Mouse (Mus musculus) liver, adult 2 months (tissue): ENCODE results near the gene Fstl5. TPM values are rescaled to one million over a fixed set of nuclear protein-coding genes. Genes with fewer than 3 reads are reported as not detected.

ENCODE experiments used
- DNase-seq: peaks from one replicate; pipeline ENCODE4 v3.0.0-alpha.2; 2011; ENCODE audit warnings: low read depth, low spot score; ENCODE audit errors: extremely low read depth
- H3K27ac ChIP-seq: fragments of 200-500 bp; replicated peaks from 2 replicates; pipeline ENCODE4 v1.5.1; 2012; ENCODE audit warnings: low read depth, mild to moderate bottlenecking, control low read depth, inconsistent platforms, low read length; ENCODE audit not compliant: insufficient read depth
- H3K27me3 ChIP-seq: fragments of 200-500 bp; 2 replicates; pipeline ENCODE4 v1.6.1; 2012; ENCODE audit warnings: mild to moderate bottlenecking, moderate library complexity, low read length, inconsistent platforms; ENCODE audit not compliant: control insufficient read depth, insufficient read depth
- H3K36me3 ChIP-seq: fragments of 200-500 bp; 2 replicates; pipeline ENCODE4 v1.6.1; 2012; ENCODE audit warnings: low read length, inconsistent platforms; ENCODE audit not compliant: control insufficient read depth, insufficient read depth
- H3K4me1 ChIP-seq: fragments of 200-500 bp; 2 replicates; pipeline ENCODE4 v1.6.1; 2011; ENCODE audit warnings: low read length; ENCODE audit not compliant: control insufficient read depth, insufficient read depth
- H3K4me3 ChIP-seq: fragments of 200-500 bp; 2 replicates; pipeline ENCODE4 v1.5.1; 2011; ENCODE audit warnings: low read depth, mild to moderate bottlenecking, control low read depth, low read length, moderate library complexity; ENCODE audit not compliant: insufficient read depth
- H3K79me2 ChIP-seq: fragments of 200-500 bp; 2 replicates; pipeline ENCODE4 v1.6.1; 2012; ENCODE audit warnings: inconsistent platforms, mild to moderate bottlenecking, low read length, moderate library complexity; ENCODE audit not compliant: control insufficient read depth, insufficient read depth
- H3K9ac ChIP-seq: fragments of 200-500 bp; 2 replicates; pipeline ENCODE4 v1.6.1; 2012; ENCODE audit warnings: low read depth, mild to moderate bottlenecking, control low read depth, inconsistent platforms, low read length
- CTCF ChIP-seq: fragments of 200-500 bp; IDR thresholded peaks from 2 replicates; pipeline ENCODE4 v1.5.1; 2011; ENCODE audit warnings: low read depth, low read length, control low read depth
- POLR2A ChIP-seq: fragments of 200-500 bp; IDR thresholded peaks from 2 replicates; pipeline ENCODE4 v1.6.1; 2011; ENCODE audit warnings: low read length, control low read depth; ENCODE audit not compliant: insufficient read depth; ENCODE audit errors: extremely low read depth
- WGBS: fragments of 180-500 bp; shearing (Covaris S2); methylation state at CpG from one replicate; pipeline ENCODE4 v1.1.7; 2018; 5-methylcytosine and 5-hydroxymethylcytosine counted together
- polyA plus RNA-seq: library from polyadenylated mRNA; depleted of rRNA; stranded (reverse); fragments of >200 nt; gene quantifications from 2 replicates; pipeline ENCODE4 v1.2.3, GENCODE M21; 2012
- total RNA-seq: library from RNA; depleted of rRNA; stranded (reverse); fragments of >200 nt; gene quantifications from 2 replicates; pipeline ENCODE4 v1.2.3, GENCODE M21; 2014

The Fstl5 gene
- total and polyA plus RNA-seq, 2 experiments = not detected

- Histone ChIP-seq H3K27me3 (no peaks in the 10 kb centered on the region), H3K4me3 (no peak overlapping the region), H3K9ac (no peak overlapping the region), H3K79me2 (no peaks in the 10 kb centered on the region), H3K27ac (no peak overlapping the region), H3K4me1 (no peaks in the 10 kb centered on the region), H3K36me3 (no peaks in the 10 kb centered on the region)
- TF ChIP-seq CTCF = no peak
- no peak for TF ChIP-seq POLR2A
- no peak for DNase-seq
- 85% methylated on average over 2 of the region's 2 CpGs for WGBS
Measured at GRCm38 (mm10) chr3:76301026-76301773, 227.1 kb downstream of the Fstl5 start.

- DNase-seq = no peak
- Histone ChIP-seq H3K27me3 (no peaks in the 10 kb centered on the region), H3K36me3 (no peaks in the 10 kb centered on the region), H3K9ac (no peak overlapping the region), H3K79me2 (no peaks in the 10 kb centered on the region), H3K4me3 (no peak overlapping the region), H3K4me1 (no peaks in the 10 kb centered on the region), H3K27ac (no peak overlapping the region)
- TF ChIP-seq CTCF (no peak), POLR2A (no peak)
- WGBS = 77% methylated on average over 3 of the region's 3 CpGs
Measured at GRCm38 (mm10) chr3:76316991-76317390, 242.9 kb downstream of the Fstl5 start.

GRCm38 (mm10) chr3:76319531-76319930 is 245.5 kb downstream of the Fstl5 start:
- WGBS = 87% methylated on average over 4 of the region's 4 CpGs
- no peaks in the 10 kb centered on the region for H3K79me2 ChIP-seq
- H3K36me3 ChIP-seq = no peaks in the 10 kb centered on the region
- H3K9ac ChIP-seq = no peak overlapping the region
- no peaks in the 10 kb centered on the region for H3K4me1 ChIP-seq
- no peak for DNase-seq
- TF ChIP-seq CTCF (no peak), POLR2A (no peak)
- H3K4me3 ChIP-seq = no peak overlapping the region
- H3K27me3 ChIP-seq = no peaks in the 10 kb centered on the region
- no peak overlapping the region for H3K27ac ChIP-seq

GRCm38 (mm10) chr3:76322431-76322830 is 248.4 kb downstream of the Fstl5 start:
- DNase-seq = no peak
- 79% methylated on average over 1 of the region's 1 CpGs for WGBS
- no peak overlapping the region for H3K9ac ChIP-seq
- TF ChIP-seq CTCF (no peak), POLR2A (no peak)
- H3K27me3 ChIP-seq = no peaks in the 10 kb centered on the region
- H3K36me3 ChIP-seq = no peaks in the 10 kb centered on the region
- H3K79me2 ChIP-seq = no peaks in the 10 kb centered on the region
- no peak overlapping the region for H3K4me3 ChIP-seq
- H3K4me1 ChIP-seq = no peaks in the 10 kb centered on the region
- no peak overlapping the region for H3K27ac ChIP-seq

- H3K4me3 ChIP-seq = no peak overlapping the region
- H3K27me3 ChIP-seq = no peaks in the 10 kb centered on the region
- no peaks in the 10 kb centered on the region for H3K79me2 ChIP-seq
- H3K4me1 ChIP-seq = no peaks in the 10 kb centered on the region
- no peak overlapping the region for H3K9ac ChIP-seq
- TF ChIP-seq POLR2A (no peak), CTCF (no peak)
- 60% methylated on average over 4 of the region's 4 CpGs for WGBS
- no peaks in the 10 kb centered on the region for H3K36me3 ChIP-seq
- H3K27ac ChIP-seq = no peak overlapping the region
- DNase-seq = no peak
Measured at GRCm38 (mm10) chr3:76336922-76337321, 262.9 kb downstream of the Fstl5 start.

- H3K36me3 ChIP-seq = no peaks in the 10 kb centered on the region
- TF ChIP-seq CTCF = no peak
- no peak for TF ChIP-seq POLR2A
- no peak overlapping the region for H3K27ac ChIP-seq
- H3K4me3 ChIP-seq = no peak overlapping the region
- H3K79me2 ChIP-seq = no peaks in the 10 kb centered on the region
- H3K9ac ChIP-seq = no peak overlapping the region
- no peaks in the 10 kb centered on the region for H3K27me3 ChIP-seq
- H3K4me1 ChIP-seq = no peaks in the 10 kb centered on the region
- no peak for DNase-seq
Measured at GRCm38 (mm10) chr3:76367000-76367399, 292.9 kb downstream of the Fstl5 start.
